Mouse (Mus musculus) embryonic facial prominence, embryonic 13.5 days (tissue): ENCODE data around the gene Glb1. TPM values are rescaled to one million over a fixed set of nuclear protein-coding genes. Genes with fewer than 3 reads are reported as not detected.

Experiments
- ATAC-seq: fragments of 200-750 bp; cut with Nextera tagmentation; 2 replicates; pipeline ENCODE4 v1.8.0; 2017; ENCODE audit warnings: low read depth; ENCODE audit not compliant: insufficient number of reproducible peaks, insufficient read depth, low FRiP score, low TSS enrichment
- H3K27ac ChIP-seq: fragments of 300-500 bp; sonication (generic); 2 replicates; pipeline ENCODE4 v1.5.1; 2015; ENCODE audit warnings: moderate library complexity, mild to moderate bottlenecking, inconsistent platforms
- H3K27me3 ChIP-seq: fragments of 300-500 bp; sonication (generic); 2 replicates; pipeline ENCODE4 v1.6.1; 2015; ENCODE audit warnings: mild to moderate bottlenecking, inconsistent platforms
- H3K36me3 ChIP-seq: fragments of 300-500 bp; sonication (generic); 2 replicates; pipeline ENCODE4 v1.6.1; 2015; ENCODE audit warnings: mild to moderate bottlenecking, inconsistent platforms
- H3K4me1 ChIP-seq: fragments of 300-500 bp; sonication (generic); 2 replicates; pipeline ENCODE4 v1.6.1; 2015; ENCODE audit warnings: inconsistent platforms
- H3K4me2 ChIP-seq: fragments of 300-500 bp; sonication (generic); 2 replicates; pipeline ENCODE4 v1.6.1; 2015; ENCODE audit warnings: moderate library complexity, mild to moderate bottlenecking, inconsistent platforms
- H3K4me3 ChIP-seq: fragments of 300-500 bp; sonication (generic); 2 replicates; pipeline ENCODE4 v1.5.1; 2015; ENCODE audit warnings: mild to moderate bottlenecking, inconsistent platforms
- H3K9ac ChIP-seq: fragments of 300-500 bp; sonication (generic); 2 replicates; pipeline ENCODE4 v1.6.1; 2015; ENCODE audit warnings: mild to moderate bottlenecking, inconsistent platforms
- H3K9me3 ChIP-seq: fragments of 300-500 bp; sonication (generic); 2 replicates; pipeline ENCODE4 v1.6.1; 2016; ENCODE audit warnings: inconsistent platforms
- WGBS: fragments of 180-500 bp; shearing (Covaris S2); methylation state at CpG from one replicate; pipeline ENCODE4 v1.1.7; 2015; ENCODE audit warnings: mixed read lengths; 5-methylcytosine and 5-hydroxymethylcytosine counted together
- polyA plus RNA-seq: library from polyadenylated mRNA; unstranded; fragments of >200 nt; fragmentation: Nextera tagmentation; extraction: Ambion mirVana; gene quantifications from 2 replicates; pipeline ENCODE4 v1.2.1, GENCODE M21; 2015

Gene Glb1
- polyA plus RNA-seq, 1 experiment from 2014 or later = 27.9 TPM

DNA sequence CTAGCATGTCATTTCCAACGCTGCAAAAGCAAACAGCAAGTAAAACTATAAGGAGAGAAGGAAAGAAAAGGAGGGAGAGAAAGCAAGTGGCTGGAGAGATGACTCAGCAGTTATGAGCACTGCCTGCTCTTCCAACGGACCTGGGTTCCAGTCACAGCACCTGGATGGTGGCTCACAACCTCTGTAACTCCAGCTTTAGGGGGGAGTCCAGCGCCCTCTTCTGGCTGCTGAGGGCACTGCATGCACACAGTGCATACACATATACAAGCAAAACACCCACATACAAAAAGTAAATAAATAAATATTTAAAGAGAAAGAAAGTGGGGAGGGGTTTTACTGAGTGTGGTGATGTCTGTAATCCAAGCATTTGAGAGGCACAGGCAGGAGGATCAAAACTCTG, 20.2 kb downstream of the Glb1 start:
- Histone ChIP-seq H3K4me2 (no peak overlapping the region), H3K9me3 (peaks cover 6% of the 10 kb centered on the region; the same call in 1 of the 2 replicates), H3K27me3 (no peaks in the 10 kb centered on the region), H3K36me3 (peaks cover 25% of the 10 kb centered on the region), H3K27ac (no peak overlapping the region), H3K9ac (no peak overlapping the region), H3K4me1 (no peaks in the 10 kb centered on the region), H3K4me3 (no peak overlapping the region)
- 71% methylated on average over 3 of the region's 3 CpGs for WGBS
- ATAC-seq = no peak

DNA sequence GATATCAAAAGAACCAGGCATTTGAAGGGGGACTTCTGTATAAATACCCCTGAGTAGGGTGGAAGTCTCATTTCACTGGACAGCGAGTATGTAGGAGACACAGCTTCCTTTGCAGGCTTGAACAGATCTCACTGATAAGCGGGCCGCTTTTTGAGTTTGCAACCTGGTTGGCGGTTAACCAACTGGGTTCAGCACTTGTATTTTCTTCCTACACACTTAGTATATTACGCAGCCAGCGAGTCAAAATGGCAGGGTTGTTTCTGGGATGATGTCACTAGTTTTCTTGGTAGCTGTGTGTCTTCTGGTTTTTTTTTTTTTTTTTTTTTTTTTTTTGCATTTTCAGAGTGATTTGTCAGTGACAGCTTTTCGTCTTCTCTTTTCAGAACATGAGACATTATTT, 20.9 kb downstream of the Glb1 start:
- WGBS = 88% methylated on average over 7 of the region's 7 CpGs
- Histone ChIP-seq H3K4me1 (no peaks in the 10 kb centered on the region), H3K27me3 (no peaks in the 10 kb centered on the region), H3K27ac (no peak overlapping the region), H3K36me3 (peaks cover 32% of the 10 kb centered on the region), H3K4me2 (no peak overlapping the region), H3K9me3 (peaks cover 6% of the 10 kb centered on the region; the same call in 1 of the 2 replicates), H3K4me3 (no peak overlapping the region), H3K9ac (no peak overlapping the region)
- ATAC-seq = no peak

- ATAC-seq = no peak
- Histone ChIP-seq H3K27ac (no peak overlapping the region), H3K9me3 (peaks cover 6% of the 10 kb centered on the region; the same call in 1 of the 2 replicates), H3K4me1 (no peaks in the 10 kb centered on the region), H3K27me3 (no peaks in the 10 kb centered on the region), H3K4me3 (no peak overlapping the region), H3K4me2 (no peak overlapping the region), H3K36me3 (peaks cover 33% of the 10 kb centered on the region), H3K9ac (no peak overlapping the region)
- WGBS = 92% methylated on average over 5 of the region's 5 CpGs
These were observed 24.7 kb downstream of the Glb1 start for GRCm38 (mm10) chr9:114425576-114425975.

DNA sequence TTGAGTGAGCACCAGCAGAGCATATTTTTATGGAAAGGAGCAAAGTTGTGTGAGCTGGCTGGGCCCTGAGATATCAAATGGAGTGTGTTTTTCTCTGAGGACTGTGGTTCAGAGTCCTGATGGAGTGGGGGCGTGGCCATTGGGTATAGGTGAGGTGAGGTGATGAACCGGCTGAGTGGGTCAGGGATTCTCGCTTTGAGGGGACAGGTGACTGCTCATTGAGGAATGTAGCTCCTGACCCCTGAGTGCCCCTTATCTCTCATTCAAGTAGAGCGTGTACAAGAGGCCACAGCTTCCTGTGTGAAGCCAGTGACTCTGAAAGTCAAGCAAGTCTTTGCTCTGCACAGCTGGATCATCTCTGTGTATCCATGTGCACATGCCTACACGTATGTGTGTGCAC, 25.3 kb downstream of the Glb1 start:
- Histone ChIP-seq H3K4me2 (no peak overlapping the region), H3K27ac (no peak overlapping the region), H3K9me3 (peaks cover 6% of the 10 kb centered on the region; the same call in 1 of the 2 replicates), H3K4me3 (no peak overlapping the region), H3K36me3 (peaks cover 37% of the 10 kb centered on the region), H3K4me1 (no peaks in the 10 kb centered on the region), H3K27me3 (no peaks in the 10 kb centered on the region), H3K9ac (no peak overlapping the region)
- WGBS = 90% methylated on average over 5 of the region's 5 CpGs
- ATAC-seq = no peak

GRCm38 (mm10) chr9:114427425-114427824, 26.5 kb downstream of the Glb1 start:
- no peak for ATAC-seq
- Histone ChIP-seq H3K36me3 (peaks cover 43% of the 10 kb centered on the region), H3K4me3 (no peak overlapping the region), H3K27ac (no peak overlapping the region), H3K4me2 (no peak overlapping the region), H3K9ac (no peak overlapping the region), H3K27me3 (no peaks in the 10 kb centered on the region), H3K9me3 (peaks cover 6% of the 10 kb centered on the region; the same call in 1 of the 2 replicates), H3K4me1 (no peaks in the 10 kb centered on the region)
- WGBS = 83% methylated on average over 8 of the region's 8 CpGs

GRCm38 (mm10) chr9:114428103-114428834, 27.4 kb downstream of the Glb1 start:
- WGBS = 87% methylated on average over 12 of the region's 12 CpGs
- Histone ChIP-seq H3K4me2 (no peak overlapping the region), H3K9me3 (peaks cover 6% of the 10 kb centered on the region; the same call in 1 of the 2 replicates), H3K9ac (no peak overlapping the region), H3K4me1 (no peaks in the 10 kb centered on the region), H3K36me3 (peaks cover 51% of the 10 kb centered on the region), H3K27ac (no peak overlapping the region), H3K4me3 (no peak overlapping the region), H3K27me3 (no peaks in the 10 kb centered on the region)
- no peak for ATAC-seq

GRCm38 (mm10) chr9:114435668-114436067, 34.8 kb downstream of the Glb1 start:
- no peak overlapping the region for H3K9ac ChIP-seq
- WGBS = 69% methylated on average over 2 of the region's 2 CpGs
- H3K27me3 ChIP-seq = no peaks in the 10 kb centered on the region
- H3K36me3 ChIP-seq = peaks cover 55% of the 10 kb centered on the region
- H3K4me3 ChIP-seq = no peak overlapping the region
- no peak overlapping the region for H3K4me2 ChIP-seq
- no peaks in the 10 kb centered on the region for H3K4me1 ChIP-seq
- ATAC-seq = no peak
- 0 out of 2 replicates have a peak, but pooled peaks cover 6% of the 10 kb centered on the region for H3K9me3 ChIP-seq
- no peak overlapping the region for H3K27ac ChIP-seq

DNA sequence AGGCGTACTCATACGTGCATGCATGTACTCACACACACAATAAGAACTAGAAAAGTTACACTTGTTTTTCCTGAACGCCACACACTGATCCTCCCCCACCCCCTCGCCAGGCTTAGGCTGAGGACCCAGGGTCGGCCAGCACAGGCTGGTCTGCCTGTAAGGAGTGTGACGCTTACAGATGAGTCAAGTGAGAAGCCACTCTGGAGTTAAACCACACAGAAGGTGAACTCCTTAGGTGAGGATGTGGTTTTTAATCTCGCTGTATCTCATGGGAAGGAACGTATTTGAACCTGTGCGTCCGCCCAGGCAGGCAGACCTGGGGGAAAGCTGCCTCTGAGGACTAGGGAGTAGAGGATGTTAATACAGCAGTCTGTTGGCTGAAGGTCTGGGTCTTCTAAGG, 39.7 kb downstream of the Glb1 start:
- Histone ChIP-seq H3K36me3 (peaks cover 38% of the 10 kb centered on the region), H3K9ac (no peak overlapping the region), H3K4me2 (no peak overlapping the region), H3K27ac (no peak overlapping the region), H3K27me3 (no peaks in the 10 kb centered on the region), H3K4me3 (no peak overlapping the region), H3K9me3 (0 out of 2 replicates have a peak, but pooled peaks cover 6% of the 10 kb centered on the region), H3K4me1 (no peaks in the 10 kb centered on the region)
- no peak for ATAC-seq
- 81% methylated on average over 10 of the region's 10 CpGs for WGBS

DNA sequence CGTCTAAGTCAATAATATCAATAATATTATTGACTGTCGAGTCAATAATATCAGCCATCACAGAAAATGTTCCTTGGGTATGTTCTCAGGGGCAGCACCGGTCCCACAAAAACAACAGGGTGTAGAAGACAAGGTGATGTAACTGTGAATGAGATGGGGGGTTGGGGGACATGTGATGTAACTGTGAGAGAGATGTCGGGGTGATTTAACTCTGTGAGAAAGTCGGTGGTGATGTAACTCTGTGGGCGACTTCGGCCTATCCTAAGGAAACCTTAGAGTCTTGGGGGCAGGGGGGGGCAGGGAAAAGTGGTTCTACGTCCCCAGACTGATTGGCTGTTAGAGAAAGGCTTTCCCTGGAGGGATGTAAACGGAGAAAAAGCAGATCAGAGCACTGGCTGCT, 41.3 kb downstream of the Glb1 start:
- no peaks in the 10 kb centered on the region for H3K4me1 ChIP-seq
- no peak overlapping the region for H3K4me3 ChIP-seq
- ATAC-seq = no peak
- H3K9ac ChIP-seq = no peak overlapping the region
- H3K9me3 ChIP-seq = no peaks in the 10 kb centered on the region
- 92% methylated on average over 9 of the region's 9 CpGs for WGBS
- peaks cover 24% of the 10 kb centered on the region for H3K36me3 ChIP-seq
- no peak overlapping the region for H3K27ac ChIP-seq
- no peak overlapping the region for H3K4me2 ChIP-seq
- H3K27me3 ChIP-seq = no peaks in the 10 kb centered on the region

DNA sequence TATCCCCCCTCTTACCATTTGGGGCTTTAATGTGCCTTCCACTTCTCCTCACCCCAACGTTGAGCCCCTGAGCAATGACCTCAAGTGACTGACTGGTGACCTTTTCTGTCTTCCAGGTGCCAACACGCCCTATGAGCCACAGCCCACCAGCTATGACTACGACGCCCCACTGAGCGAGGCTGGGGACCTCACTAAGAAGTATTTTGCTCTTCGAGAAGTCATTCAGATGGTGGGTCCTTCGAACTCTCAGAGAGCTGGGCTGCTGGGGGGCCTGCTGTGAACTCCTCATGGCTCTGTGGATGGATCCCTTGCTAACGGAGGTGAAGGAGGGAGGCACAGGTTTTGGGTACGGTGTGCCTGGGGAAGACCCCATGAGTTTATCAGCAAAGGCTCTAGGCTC, 42.0 kb downstream of the Glb1 start:
- no peak overlapping the region for H3K4me3 ChIP-seq
- no peaks in the 10 kb centered on the region for H3K4me1 ChIP-seq
- H3K27me3 ChIP-seq = no peaks in the 10 kb centered on the region
- no peak overlapping the region for H3K9ac ChIP-seq
- peaks cover 17% of the 10 kb centered on the region; the same call in 1 of the 2 replicates for H3K36me3 ChIP-seq
- no peak for ATAC-seq
- 82% methylated on average over 9 of the region's 9 CpGs for WGBS
- H3K4me2 ChIP-seq = no peak overlapping the region
- H3K9me3 ChIP-seq = no peaks in the 10 kb centered on the region
- no peak overlapping the region for H3K27ac ChIP-seq

GRCm38 (mm10) chr9:114443351-114443750, 42.5 kb downstream of the Glb1 start:
- ATAC-seq = no peak
- 89% methylated on average over 8 of the region's 8 CpGs for WGBS

DNA sequence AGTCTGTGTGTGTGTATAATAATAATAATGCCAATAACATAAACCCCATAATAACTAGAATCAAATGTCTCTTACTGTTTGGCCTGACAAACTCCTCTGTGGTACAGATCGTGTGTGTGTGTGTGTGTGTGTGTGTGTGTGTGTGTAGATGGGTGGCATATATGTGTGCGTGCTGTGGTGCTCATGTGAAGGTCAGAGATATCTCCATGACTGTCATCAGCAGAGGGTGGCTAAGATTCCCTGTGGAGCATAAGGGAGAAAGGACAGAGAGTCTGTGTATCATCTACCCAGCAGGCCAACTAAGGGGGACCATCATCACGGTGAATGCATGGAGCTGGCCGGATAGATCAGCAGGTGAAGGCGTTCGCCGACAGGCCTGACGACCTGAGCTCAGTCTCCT, 46.0 kb downstream of the Glb1 start:
- no peak overlapping the region for H3K4me2 ChIP-seq
- no peak overlapping the region for H3K9ac ChIP-seq
- H3K4me3 ChIP-seq = no peak overlapping the region
- H3K4me1 ChIP-seq = no peaks in the 10 kb centered on the region
- H3K36me3 ChIP-seq = peaks cover 11% of the 10 kb centered on the region; the same call in 1 of the 2 replicates
- ATAC-seq = no peak
- H3K9me3 ChIP-seq = no peaks in the 10 kb centered on the region
- H3K27me3 ChIP-seq = no peaks in the 10 kb centered on the region
- H3K27ac ChIP-seq = no peak overlapping the region
- 92% methylated on average over 8 of the region's 8 CpGs for WGBS

More at GRCm38 (mm10) chr9:114443351-114443750, 42.5 kb downstream of the Glb1 start:
- H3K9ac ChIP-seq = no peak overlapping the region
- no peak overlapping the region for H3K4me2 ChIP-seq
- H3K36me3 ChIP-seq = peaks cover 13% of the 10 kb centered on the region; the same call in 1 of the 2 replicates
- H3K4me3 ChIP-seq = no peak overlapping the region
- H3K27me3 ChIP-seq = no peaks in the 10 kb centered on the region
- no peak overlapping the region for H3K27ac ChIP-seq
- H3K9me3 ChIP-seq = no peaks in the 10 kb centered on the region
- no peaks in the 10 kb centered on the region for H3K4me1 ChIP-seq
